Mouse (Mus musculus) layer of hippocampus, postnatal 25 days (tissue): Measurements from ENCODE around the gene 9830107B12Rik. TPM values are rescaled to one million over a fixed set of nuclear protein-coding genes. Genes with fewer than 3 reads are reported as not detected.
"Not testable (repeated sequence)": the region's sequence is repeated elsewhere in the genome, so short reads cannot be mapped to it uniquely, and the experiment has no call there.

Source experiments
- DNase-seq, 2 experiments: peaks; one replicate each; pipeline ENCODE4 v3.0.0; 2022; ENCODE audit warnings: mixed read lengths in 2 of 2, low spot score in 1 of 2; ENCODE audit errors: extremely low spot score in 1 of 2
- total RNA-seq, 2 experiments: library from RNA; stranded (reverse); gene quantifications; 2 replicates each; pipeline ENCODE4 v1.2.3; 2021

Gene 9830107B12Rik
- total RNA-seq, result not detected

DNA sequence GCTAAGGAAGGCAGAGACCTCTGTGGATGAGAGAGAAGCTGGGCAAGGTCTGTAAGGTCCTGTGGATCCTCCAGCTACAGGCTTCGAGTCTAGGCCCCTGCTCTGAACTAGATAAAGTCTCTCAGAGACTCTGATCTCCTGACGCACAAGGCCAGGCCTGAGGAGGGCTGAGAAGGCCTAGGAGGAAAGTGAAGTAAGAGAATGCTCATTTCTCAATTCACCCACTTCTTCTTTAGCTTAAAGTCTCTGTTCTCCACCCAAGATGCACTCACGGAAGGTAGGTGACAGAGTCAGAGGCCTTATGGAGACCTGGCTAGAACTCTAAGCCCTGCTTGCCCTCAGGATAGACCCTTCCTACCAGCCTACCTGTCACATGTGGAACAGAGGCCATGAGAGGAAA is at the start of gene 9830107B12Rik:
9830107B12Rik (minus strand) TSS at position 149 of the 400 bp plus-strand sequence.
- no peak for DNase-seq

DNA sequence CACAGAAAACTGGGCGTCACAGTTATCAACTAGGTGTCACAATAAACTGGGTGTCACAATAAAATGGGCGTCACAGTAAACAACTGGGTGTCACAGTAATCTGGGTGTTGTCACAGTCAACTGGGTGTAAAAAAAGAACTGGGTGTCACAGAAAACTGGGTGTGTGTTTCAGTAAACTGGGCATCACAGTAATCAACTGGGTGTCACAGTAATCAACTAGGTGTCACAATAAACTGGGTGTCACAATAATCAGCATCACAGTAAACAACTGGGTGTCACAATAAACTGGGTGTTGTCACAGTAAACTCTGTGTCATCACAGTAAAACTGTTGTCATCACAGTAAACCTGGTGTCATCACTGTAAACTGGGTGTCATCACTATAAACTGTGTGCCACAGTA is 46.3 kb upstream of the 9830107B12Rik start:
- DNase-seq, result no peak

DNA sequence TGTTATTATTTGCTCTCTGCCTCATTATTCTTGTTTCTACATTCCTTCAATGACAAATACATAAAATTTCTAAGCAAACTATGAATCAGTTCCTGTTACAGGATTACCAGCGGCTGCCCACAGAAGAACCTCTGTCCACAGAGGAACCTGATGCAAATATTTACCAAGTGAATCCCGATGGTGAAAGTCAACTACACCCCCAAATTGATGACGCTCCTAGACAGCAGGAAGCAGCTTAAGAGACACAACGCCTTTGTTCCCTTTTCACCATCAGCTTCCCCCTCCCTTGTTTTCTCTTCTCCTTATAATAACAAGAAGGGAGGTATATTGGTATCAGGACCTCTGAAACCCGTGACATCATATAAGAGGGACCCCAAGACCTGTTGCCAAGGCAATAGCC is 39.2 kb upstream of the 9830107B12Rik start:
- DNase-seq, result no peak

DNA sequence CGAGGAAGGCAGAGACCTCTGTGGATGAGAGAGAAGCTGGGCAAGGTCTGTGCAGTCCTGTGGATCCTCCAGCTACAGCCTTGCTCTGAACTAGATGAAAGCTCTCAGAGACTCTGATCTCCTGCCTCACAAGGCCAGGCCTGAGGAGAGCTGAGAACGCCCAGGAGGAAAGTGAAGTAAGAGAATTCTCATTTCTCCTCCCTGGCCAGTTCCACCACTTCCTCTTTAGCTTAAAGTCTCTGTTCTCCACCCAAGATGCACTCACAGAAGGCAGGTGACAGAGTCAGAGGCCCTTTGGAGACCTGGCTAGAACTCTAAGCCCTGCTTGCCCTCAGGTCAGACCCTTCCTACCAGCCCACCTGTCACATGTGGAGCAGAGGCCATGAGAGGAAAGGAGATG is 21.0 kb upstream of the 9830107B12Rik start, which contains the start of gene A530064D06Rik:
A530064D06Rik (minus strand) TSS at position 173 of the 400 bp plus-strand sequence.
- not testable (repeated sequence) for DNase-seq

DNA sequence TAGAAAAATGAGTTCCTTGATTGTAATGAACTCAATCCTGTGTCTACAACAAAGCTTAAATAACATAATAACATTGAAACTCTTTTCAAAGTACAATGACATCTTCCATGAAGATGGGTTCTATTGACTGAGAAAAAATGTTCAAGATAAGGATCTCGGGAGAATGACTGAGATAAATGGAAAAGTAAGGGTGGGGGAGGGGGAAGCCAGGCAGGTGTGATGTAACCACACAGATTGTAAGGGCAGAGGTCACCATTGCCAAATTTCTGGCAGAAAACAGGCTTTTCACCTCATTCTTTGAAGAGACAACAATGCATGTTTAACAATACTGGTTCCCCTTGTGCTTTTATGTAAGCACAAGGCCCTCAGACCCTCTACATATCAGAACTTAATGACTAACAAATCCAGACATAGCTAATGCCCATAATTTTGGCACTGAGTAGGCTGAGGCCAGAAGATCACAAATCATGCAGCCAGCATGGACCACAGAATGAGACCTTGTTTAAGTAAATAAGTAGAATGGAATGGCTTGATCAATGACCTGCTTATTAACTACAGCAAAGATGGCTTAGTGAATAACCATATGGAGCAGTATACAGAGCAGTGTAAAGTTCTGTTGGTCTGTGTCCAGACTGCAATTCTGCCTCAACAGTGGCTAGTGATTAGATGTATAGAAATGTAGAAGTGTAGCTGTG is 11.5 kb upstream of the 9830107B12Rik start:
- no peak for DNase-seq

DNA sequence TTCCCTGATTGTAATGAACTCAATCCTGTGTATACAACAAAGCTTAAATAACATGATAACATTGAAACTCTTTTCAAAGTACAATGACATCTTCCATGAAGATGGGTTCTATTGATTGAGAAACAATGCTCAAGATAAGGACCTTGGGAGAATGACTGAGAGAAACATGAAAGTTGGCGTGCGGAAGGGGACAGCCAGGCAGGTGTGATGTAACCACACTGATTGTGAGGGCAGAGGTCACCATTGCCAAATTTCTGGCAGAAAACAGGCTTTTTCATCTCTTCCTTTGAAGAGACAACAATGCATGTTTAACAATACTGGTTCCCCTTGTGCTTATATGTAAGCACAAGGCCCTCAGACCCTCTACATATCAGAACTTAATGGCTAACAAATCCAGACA is 13.3 kb downstream of the 9830107B12Rik start:
- DNase-seq, result no peak

DNA sequence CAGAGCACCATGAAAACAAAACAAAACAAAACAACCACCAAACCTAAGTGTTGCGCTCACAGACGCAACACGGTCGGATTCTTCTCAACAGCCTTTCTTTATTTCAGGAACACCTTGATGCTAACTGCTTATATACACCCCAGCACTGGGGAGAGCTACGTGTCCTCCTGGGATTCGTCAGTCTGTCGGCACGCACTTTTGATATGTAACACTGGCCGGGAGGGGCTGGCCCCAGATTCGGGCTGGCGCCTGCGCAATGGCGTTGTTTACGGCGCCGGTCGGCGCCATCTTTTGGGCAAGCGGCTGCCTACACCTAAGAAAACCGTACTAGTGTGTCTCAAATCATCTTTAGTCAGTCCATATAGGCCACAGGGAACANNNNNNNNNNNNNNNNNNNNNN is 25.6 kb downstream of the 9830107B12Rik start:
- no peak for DNase-seq

DNA sequence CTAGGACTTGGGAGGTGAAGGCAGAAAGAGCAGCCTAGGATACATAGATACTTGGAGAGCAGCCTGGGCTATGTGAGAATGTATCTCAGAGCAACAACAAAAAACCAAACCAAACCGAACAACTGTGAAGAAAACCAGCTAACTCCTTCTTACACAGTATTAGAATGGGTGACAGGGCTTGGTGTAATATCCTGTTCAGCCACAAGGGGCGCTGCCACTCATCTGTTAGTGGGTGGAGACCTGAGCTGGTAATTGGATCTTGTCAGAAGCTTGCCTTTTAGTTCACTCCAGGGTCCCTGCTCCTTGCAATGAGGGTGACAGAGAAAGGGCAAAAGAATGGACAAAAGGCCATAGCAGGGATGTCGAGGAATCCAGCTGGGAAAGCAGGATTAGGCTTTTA is 26.4 kb downstream of the 9830107B12Rik start:
- peak; percentile 69 to 94 for DNase-seq

DNA sequence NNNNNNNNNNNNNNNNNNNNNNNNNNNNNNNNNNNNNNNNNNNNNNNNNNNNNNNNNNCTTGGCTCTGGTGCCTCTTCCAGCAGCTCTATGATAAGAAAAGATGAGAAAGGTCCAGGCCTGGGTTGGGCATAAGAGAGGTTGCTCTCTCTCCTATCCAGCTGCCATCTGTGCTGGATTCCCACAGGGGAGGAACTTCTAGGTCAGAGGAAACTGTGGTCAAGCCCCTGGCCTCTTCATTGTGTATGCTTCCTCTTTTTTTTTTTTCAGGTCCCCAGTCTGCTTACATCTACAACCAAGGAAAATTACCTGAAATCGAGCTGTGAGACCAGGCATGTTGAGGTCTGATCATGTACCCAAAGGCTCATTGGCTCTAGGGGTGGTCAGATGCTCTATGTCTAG is 27.5 kb downstream of the 9830107B12Rik start:
- no peak for DNase-seq

DNA sequence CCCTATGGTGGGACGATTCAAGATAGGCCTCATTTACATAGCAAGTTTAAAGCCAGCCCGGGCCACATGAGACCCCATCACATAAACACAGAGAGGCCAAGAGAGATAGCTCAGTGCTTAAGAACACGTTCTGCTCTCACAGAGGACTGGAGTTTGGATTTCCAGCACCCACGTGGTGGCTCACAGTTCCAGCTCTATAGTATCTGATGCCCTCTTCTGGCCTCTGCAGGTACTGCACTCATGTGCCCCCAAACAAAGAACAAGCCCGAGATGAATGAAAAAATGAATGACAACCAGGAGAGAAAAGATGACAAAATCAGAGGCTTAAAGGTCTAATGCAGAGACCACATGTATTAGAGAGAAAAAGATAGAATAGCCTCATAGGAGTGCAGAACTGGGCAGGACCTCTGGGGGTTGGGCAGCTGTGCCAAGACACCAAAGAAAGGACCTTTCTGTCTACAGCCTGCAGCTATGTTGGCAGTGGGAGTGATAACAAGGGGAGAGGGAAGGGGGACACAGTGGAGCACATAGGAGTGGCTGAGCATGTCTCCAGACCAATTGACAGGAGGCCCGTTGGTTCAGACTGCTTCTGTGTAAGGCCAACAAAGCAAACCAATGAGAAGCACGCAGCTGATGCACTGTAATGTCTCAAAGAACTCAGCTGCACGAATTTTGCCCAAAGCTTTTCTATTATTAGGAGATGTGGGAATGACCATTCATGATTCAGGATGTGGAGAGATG is 35.4 kb downstream of the 9830107B12Rik start:
- peak in 1 of 2 experiments; percentile 43 for DNase-seq

DNA sequence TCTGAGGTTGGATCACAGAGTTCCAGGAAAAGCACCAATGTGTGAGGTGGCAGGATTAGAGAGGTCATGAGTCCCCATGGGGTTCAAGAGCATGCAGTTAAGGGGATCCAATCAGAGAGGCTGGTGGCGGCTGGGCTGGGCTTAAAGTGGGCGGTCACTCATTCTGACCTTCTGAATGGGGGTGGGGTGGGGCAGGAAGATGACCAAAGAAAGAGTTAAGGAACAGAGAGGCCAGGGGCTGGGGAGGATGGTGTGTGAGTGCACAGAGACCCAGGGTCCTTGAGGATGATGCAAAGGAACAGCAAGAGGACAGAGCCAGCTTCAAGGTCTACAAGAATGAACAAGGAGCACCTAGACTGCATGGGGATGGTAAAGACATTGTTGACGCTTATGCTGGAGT is 37.5 kb downstream of the 9830107B12Rik start:
- DNase-seq, result no peak

DNA sequence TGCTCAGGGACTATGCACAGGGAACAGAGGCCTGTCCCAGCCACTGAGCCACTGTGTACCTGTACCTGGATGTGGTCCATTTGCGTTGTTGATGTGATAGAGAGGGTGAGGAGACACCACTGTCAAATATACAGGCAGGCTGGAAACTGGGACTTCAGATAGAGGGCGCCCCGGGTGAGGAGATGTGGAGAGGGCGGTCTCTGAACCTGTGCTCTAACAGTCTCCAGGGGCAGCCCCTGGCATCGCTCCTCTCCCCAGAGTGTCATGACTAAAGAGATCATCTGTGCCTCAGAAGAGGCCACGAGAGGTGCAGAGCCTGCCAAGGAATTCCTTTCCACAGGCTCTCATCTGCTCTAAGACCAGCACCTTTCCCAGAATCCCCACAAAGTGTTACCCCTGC is 38.2 kb downstream of the 9830107B12Rik start:
- no peak for DNase-seq

DNA sequence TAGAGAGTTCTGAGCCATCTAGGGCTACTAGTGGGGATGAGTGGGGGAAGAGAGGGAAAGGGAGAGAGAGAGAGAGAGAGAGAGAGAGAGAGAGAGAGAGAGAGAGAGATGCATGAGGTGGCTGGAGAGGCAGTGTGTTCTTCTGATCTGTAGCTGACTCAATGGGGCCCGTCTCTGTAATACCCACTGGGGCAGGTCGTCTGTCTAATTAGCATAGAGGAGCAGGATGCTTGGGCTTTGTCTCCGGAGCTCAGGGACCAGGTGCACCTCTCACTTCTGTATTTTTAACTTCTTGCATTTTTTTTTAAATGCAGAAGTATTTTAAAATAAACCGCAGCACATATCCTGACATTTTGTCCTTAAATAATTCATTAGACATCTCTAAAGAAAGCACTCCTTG is 38.7 kb downstream of the 9830107B12Rik start:
- no peak for DNase-seq

DNA sequence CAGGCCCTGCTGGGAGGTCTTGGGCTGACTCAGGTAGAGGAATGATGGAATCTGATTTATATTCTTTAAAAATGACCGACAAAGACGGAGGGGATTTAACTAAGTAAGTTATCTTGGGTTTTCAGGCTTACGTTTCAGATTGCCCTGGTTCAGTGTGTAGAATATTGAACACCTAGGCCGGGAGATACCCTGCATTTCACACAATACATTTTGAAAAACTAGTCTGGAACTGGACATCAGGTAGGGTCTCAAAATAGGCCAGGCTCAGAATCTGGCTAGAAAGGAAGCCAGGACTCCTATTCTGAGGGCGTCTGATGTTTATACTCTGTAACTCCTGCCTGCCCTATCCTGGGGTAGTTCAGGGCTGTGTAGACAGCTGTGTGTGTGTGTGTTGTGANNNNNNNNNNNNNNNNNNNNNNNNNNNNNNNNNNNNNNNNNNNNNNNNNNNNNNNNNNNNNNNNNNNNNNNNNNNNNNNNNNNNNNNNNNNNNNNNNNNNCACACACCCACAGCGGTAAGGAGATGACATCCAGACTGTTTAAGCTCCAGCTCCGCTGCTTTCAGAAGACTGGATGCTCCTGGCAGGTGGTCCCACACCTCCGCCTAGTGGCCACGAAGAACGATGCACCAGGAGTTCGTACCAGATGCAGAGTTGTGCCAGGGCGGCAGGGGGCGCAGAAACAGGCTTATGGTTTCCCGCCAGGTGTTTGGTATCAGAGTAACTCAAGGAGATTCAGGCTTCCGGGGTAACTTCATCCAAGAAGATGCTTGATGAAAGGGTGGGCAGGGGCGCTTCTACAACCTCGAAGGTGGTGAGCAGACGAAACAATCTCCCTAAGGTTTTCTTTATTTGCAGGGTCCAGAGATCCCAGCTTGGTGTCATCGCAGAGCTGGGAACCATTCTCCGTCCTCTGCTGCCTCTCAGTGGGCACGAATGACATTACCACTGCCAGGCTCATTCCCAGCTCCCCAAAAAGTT is 45.3 kb downstream of the 9830107B12Rik start:
- peak; percentile 67 to 84 for DNase-seq

DNA sequence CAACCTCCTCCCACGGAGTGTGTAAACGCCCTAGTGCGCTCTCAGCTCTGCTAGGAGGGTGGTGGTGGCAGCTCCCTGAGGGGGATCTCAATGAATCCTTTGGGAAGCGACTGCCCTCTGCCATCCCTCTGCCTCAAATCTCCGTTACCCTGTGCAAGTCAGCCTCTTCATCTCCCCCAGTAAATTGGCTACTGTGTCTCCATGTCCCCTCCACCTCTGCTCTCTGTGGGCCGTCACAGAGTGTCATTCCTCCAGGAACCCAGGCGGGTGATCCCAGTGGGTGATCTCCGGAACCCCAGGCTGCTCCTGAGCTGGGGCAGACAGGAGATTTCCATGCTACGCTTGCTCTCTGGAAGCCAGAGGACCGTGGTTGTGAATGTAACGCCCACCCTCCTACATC is 46.8 kb downstream of the 9830107B12Rik start:
- DNase-seq, result no peak

DNA sequence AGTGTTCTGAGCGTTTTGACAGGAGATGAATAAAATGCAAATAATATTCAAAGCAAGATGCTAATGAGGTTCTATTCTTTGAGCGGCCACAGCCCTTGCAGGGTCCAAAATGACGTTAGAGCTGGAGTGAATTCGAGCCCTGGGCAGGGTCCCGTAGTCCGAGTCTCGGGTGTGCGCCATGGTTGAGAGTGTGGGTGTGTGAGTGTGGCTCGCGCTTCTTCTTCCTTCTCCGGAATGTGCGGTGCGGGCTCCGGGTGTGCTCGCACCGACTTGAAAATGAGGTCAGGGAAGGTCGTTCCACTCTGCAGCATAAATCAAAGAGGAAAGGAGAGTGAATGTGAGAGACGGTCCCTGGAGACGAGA is 47.6 kb downstream of the 9830107B12Rik start:
- DNase-seq, result no peak

DNA sequence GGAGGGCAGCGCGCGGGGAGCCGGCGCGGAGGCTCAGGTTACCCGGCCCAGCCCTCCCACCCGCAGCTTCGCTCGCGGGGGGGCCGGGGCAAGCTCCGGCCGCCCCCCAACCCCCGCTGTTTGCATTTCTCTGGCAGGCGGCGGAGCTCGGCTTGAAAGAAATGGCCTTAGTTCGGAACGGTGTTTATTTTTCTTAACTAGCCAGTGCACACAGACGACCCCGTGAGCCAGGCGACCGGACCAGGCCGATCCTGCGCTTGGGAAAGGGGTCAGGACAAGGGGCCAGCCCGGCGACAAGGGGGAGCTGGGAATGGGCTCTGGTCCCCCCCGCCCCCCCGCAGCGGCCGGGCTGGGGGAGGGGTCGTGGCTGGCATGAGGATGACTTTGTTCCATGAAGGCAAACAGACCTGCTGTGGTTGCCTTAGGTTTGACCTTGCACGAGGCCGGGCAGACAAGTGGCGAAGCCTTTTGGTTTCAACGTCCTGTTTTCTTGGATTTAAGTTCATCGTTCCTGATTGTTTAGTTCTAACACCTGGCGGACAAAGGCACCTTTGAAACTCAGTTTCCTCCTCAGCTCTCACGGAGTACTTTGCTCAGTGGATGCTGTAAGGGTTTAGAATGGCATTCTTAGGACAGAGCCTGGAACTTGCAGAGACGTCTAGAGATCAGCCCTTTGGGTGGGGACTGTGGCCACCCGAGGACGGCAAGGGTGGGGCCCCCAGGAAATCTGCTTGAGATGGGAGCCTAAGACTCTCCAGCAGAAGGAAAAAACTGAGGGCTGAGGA is 48.1 kb downstream of the 9830107B12Rik start:
- no peak for DNase-seq

DNA sequence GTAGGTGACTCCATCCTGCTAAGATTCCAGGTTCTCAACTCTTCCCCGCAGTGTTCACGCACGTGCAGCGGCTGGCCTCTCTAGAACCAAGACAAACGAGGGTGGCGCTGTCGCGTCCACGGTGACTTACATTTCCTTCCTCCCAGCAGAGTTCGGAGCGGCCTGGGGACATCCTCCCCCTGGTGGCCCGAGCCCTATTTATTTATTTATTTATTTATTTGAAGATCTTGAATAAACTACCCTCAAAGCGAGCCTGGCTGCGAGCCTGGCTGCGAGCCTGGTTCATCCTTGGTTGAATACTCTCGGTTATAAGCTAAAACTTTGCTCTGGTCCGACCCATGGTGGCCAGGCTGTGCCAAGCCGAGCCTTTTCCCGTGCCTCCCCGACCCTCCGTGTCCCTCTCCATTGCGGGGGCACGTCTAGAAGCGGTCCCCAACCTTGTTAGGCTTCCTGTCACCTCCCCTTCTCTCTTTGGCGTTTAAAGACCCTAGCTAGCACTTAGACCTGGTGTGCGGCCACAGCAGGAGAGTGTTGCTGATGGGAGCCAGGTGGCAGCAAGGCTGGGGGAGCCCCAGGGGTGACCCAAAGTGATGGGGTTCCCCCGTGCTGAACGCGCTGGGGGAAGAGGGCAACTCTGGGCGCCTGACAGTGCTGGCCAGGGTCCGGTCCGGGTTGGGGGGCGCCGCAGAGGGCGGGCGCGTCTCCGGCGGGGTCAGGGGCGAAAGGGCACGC is 48.9 kb downstream of the 9830107B12Rik start:
- DNase-seq, result peak in 1 of 2 experiments; percentile 34

DNA sequence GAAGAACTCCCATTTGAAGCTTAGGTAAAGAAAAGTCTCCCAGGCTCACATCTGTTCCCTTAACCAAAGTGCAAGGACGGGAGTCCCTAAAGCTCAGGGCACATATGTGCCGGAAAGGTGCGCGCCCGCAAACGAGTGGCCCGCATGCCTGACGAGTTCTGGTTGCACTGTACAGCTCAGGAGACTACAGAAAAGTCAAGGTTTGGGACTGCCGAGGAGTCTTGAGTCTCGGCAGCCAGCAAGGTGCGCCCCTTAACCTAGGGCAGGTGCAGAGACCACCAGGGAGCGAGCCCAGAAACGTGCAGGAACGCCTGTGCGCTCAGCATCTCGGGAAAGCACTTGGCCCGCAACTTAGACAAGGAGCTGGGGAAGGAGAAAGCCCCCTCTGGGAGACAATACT is 49.7 kb downstream of the 9830107B12Rik start:
- DNase-seq, result no peak
